ENCODE assay signal across 8 mouse cellular contexts in genomic region chr19:44295251-44295650, GRCm38 (mm10). TPM values are rescaled to one million over a fixed set of nuclear protein-coding genes. Genes with fewer than 3 reads are reported as not detected.
DNase-seq lines count a peak whose midpoint lies in the region; ATAC-seq and TF ChIP-seq lines count a peak whose summit lies in the region.

No protein-coding gene starts in this region.

- H3K4me1 ChIP-seq in kidney, embryonic 15.5 days, result peaks cover 73% of the 10 kb centered on the region
- H3K4me1 ChIP-seq in embryonic facial prominence, embryonic 14.5 days (ENCODE audit: control insufficient read depth, insufficient read depth, low read length), result peaks cover 40% of the 10 kb centered on the region
- H3K4me1 ChIP-seq in hindbrain, embryonic 13.5 days (replicated peaks), result peaks cover 74% of the 10 kb centered on the region
- H3K4me1 ChIP-seq in lung, postnatal 0 days (ENCODE audit: insufficient read depth, low read depth, low read length), result peaks cover 43% of the 10 kb centered on the region

- H3K27ac ChIP-seq in kidney, embryonic 15.5 days, result peak overlapping the region; percentile 64
- no peak overlapping the region for H3K27ac ChIP-seq in embryonic facial prominence, embryonic 14.5 days (replicated peaks; ENCODE audit: low read depth, low read length)
- H3K27ac ChIP-seq in hindbrain, embryonic 13.5 days, result peak overlapping the region; percentile 56
- H3K27ac ChIP-seq in lung, postnatal 0 days (ENCODE audit: low read length), result peak overlapping the region; percentile 80

- peak overlapping the region; percentile 56 for H3K9ac ChIP-seq in kidney, embryonic 15.5 days
- peak overlapping the region; percentile 89 for H3K9ac ChIP-seq in embryonic facial prominence, embryonic 14.5 days (ENCODE audit: low read depth, low read length)
- H3K9ac ChIP-seq in hindbrain, embryonic 13.5 days, result peak overlapping the region; percentile 98
- peak overlapping the region; percentile 23; the same call in 1 of the 2 replicates for H3K9ac ChIP-seq in lung, postnatal 0 days (replicated peaks; ENCODE audit: low read depth)

- TF ChIP-seq CTCF in lung, postnatal 0 days (IDR thresholded peaks at IDR 0.05), result no peak

- H3K36me3 ChIP-seq in kidney, embryonic 15.5 days, result peaks cover 48% of the 10 kb centered on the region
- H3K36me3 ChIP-seq in embryonic facial prominence, embryonic 14.5 days (ENCODE audit: control insufficient read depth, insufficient read depth, low read length), result peaks cover 55% of the 10 kb centered on the region
- H3K36me3 ChIP-seq in hindbrain, embryonic 13.5 days, result peaks cover 45% of the 10 kb centered on the region
- H3K36me3 ChIP-seq in lung, postnatal 0 days (ENCODE audit: insufficient read depth, low read length), result peaks cover 10% of the 10 kb centered on the region; the same call in 1 of the 2 replicates

- no peaks in the 10 kb centered on the region for H3K27me3 ChIP-seq in kidney, embryonic 15.5 days
- H3K27me3 ChIP-seq in embryonic facial prominence, embryonic 14.5 days (replicated peaks; ENCODE audit: control insufficient read depth, insufficient read depth, low read length), result no peaks in the 10 kb centered on the region
- H3K27me3 ChIP-seq in hindbrain, embryonic 13.5 days, result no peaks in the 10 kb centered on the region
- H3K27me3 ChIP-seq in lung, postnatal 0 days (replicated peaks; ENCODE audit: insufficient read depth, low read length), result no peaks in the 10 kb centered on the region

- DNase-seq in kidney, adult 11 months, result no peak
- peak; percentile 93 for DNase-seq in NIH3T3 (ENCODE audit: low read depth)
- DNase-seq in embryonic facial prominence, embryonic 14.5 days (ENCODE audit: low spot score), result peak; percentile 57
- peak; percentile 88 for DNase-seq in lung, postnatal 0 days (ENCODE audit: low spot score)
- DNase-seq in thymus, postnatal 4 days, result peak; percentile 32
- DNase-seq in right cerebral cortex, postnatal 4 days, result no peak

- peak overlapping the region; percentile 92 for H3K4me2 ChIP-seq in kidney, embryonic 15.5 days
- peak overlapping the region; percentile 82 for H3K4me2 ChIP-seq in embryonic facial prominence, embryonic 14.5 days (ENCODE audit: low read depth, low read length)
- peak overlapping the region; percentile 96 for H3K4me2 ChIP-seq in hindbrain, embryonic 13.5 days
- H3K4me2 ChIP-seq in lung, postnatal 0 days (replicated peaks; ENCODE audit: low read depth, low read length), result peak overlapping the region; percentile 70

- 8% methylated on average over 3 of the region's 3 CpGs for WGBS in kidney, embryonic 15.5 days
- WGBS in embryonic facial prominence, embryonic 14.5 days, result 7% methylated on average over 3 of the region's 3 CpGs
- WGBS in hindbrain, embryonic 13.5 days, result 5% methylated on average over 3 of the region's 3 CpGs
- WGBS in lung, postnatal 0 days, result 0% methylated on average over 3 of the region's 3 CpGs

- peak; percentile 56; the same call in 1 of the 2 replicates for TF ChIP-seq EP300 in lung, postnatal 0 days (IDR thresholded peaks at IDR 0.05)

- H3K9me3 ChIP-seq in kidney, embryonic 15.5 days (replicated peaks), result no peaks in the 10 kb centered on the region
- H3K9me3 ChIP-seq in embryonic facial prominence, embryonic 14.5 days (ENCODE audit: control insufficient read depth, low read length), result no peaks in the 10 kb centered on the region
- no peaks in the 10 kb centered on the region for H3K9me3 ChIP-seq in hindbrain, embryonic 13.5 days
- no peaks in the 10 kb centered on the region for H3K9me3 ChIP-seq in lung, postnatal 0 days (ENCODE audit: low read length)

- no peak for ATAC-seq in kidney, embryonic 15.5 days (replicated peaks; ENCODE audit: low FRiP score)
- no peak for ATAC-seq in embryonic facial prominence, embryonic 14.5 days (ENCODE audit: low read depth)
- no peak for ATAC-seq in hindbrain, embryonic 13.5 days (ENCODE audit: low FRiP score)
- ATAC-seq in lung, postnatal 0 days, result peak; percentile 59

- peak overlapping the region; percentile 88 for H3K4me3 ChIP-seq in kidney, embryonic 15.5 days (replicated peaks)
- H3K4me3 ChIP-seq in embryonic facial prominence, embryonic 14.5 days (ENCODE audit: low read depth, low read length), result peak overlapping the region; percentile 71
- H3K4me3 ChIP-seq in hindbrain, embryonic 13.5 days, result peak overlapping the region; percentile 90
- peak overlapping the region; percentile 67 for H3K4me3 ChIP-seq in lung, postnatal 0 days (ENCODE audit: low read depth, low read length)

RNA-seq across cellular contexts. Expression of gene Scd2, which starts 1.8 kb away (rescaled TPM):
- 185 and 195 TPM in 2 replicates for polyA plus RNA-seq in kidney, embryonic 15.5 days (2015; fragmentation: Nextera tagmentation; extraction: Ambion mirVana)
- polyA plus RNA-seq in embryonic facial prominence, embryonic 14.5 days (2014; fragmentation: Nextera tagmentation; extraction: Ambion mirVana), result 212 and 224 TPM in 2 replicates
- 246 and 249 TPM in 2 replicates for polyA plus RNA-seq in hindbrain, embryonic 13.5 days (2015; fragmentation: Nextera tagmentation; extraction: Ambion mirVana)
- polyA plus RNA-seq in lung, postnatal 0 days (2015; fragmentation: Nextera tagmentation; extraction: Ambion mirVana), result 99.3 and 118 TPM in 2 replicates

RNA-seq across cellular contexts. Expression of gene Scd4, which starts 37.6 kb away (rescaled TPM):
- polyA plus RNA-seq in kidney, embryonic 15.5 days (2015; fragmentation: Nextera tagmentation; extraction: Ambion mirVana), result 0.09 and 0.10 TPM in 2 replicates
- 0.37 and 0.51 TPM in 2 replicates for polyA plus RNA-seq in embryonic facial prominence, embryonic 14.5 days (2014; fragmentation: Nextera tagmentation; extraction: Ambion mirVana)
- polyA plus RNA-seq in hindbrain, embryonic 13.5 days (2015; fragmentation: Nextera tagmentation; extraction: Ambion mirVana), result 0.09 and 0.19 TPM in 2 replicates
- polyA plus RNA-seq in lung, postnatal 0 days (2015; fragmentation: Nextera tagmentation; extraction: Ambion mirVana), result 0.53 and 0.60 TPM in 2 replicates

Comparison
In these comparisons a context has a peak if more than half of its experiments do, and no peak if none do; other contexts are left out.
1. H3K9ac ChIP-seq: peak in every context shown above with its lines; median percentile 98 in hindbrain, embryonic 13.5 days; 89 in embryonic facial prominence, embryonic 14.5 days; 56 in kidney, embryonic 15.5 days; 23 in lung, postnatal 0 days.
2. DNase-seq: peak in NIH3T3 (single experiment), embryonic facial prominence, embryonic 14.5 days (single experiment), lung, postnatal 0 days (single experiment) and thymus, postnatal 4 days (single experiment); none in kidney, adult 11 months (single experiment) and right cerebral cortex, postnatal 4 days (single experiment).
3. Peak in every context shown above with its lines, with median percentiles within 50 percentile points of each other: H3K4me2 ChIP-seq and H3K4me3 ChIP-seq.